Mouse (Mus musculus): ENCODE measurements around the gene Mecom. TPM values are rescaled to one million over a fixed set of nuclear protein-coding genes. Genes with fewer than 3 reads are reported as not detected.

The Mecom gene
- polyA plus RNA-seq, 1 experiment from 2014 or later = 10.3 TPM

- no peaks in the 10 kb centered on the region for H3K36me3 ChIP-seq
- H3K4me2 ChIP-seq = no peak overlapping the region
- no peak overlapping the region for H3K4me3 ChIP-seq
- 88% methylated on average over 7 of the region's 7 CpGs for WGBS
- no peaks in the 10 kb centered on the region for H3K4me1 ChIP-seq
- ATAC-seq (ENCODE audit: insufficient number of reproducible peaks, insufficient read depth, low FRiP score, low TSS enrichment, low read depth) = no peak
- H3K27me3 ChIP-seq = no peaks in the 10 kb centered on the region
- no peak overlapping the region for H3K9ac ChIP-seq
- no peak overlapping the region for H3K27ac ChIP-seq
- H3K9me3 ChIP-seq = no peaks in the 10 kb centered on the region
Observed at GRCm38 (mm10) chr3:30076522-30076921, 471.3 kb downstream of the Mecom start.

- no peak overlapping the region for H3K4me2 ChIP-seq
- H3K27ac ChIP-seq = no peak overlapping the region
- no peak overlapping the region for H3K9ac ChIP-seq
- H3K27me3 ChIP-seq = no peaks in the 10 kb centered on the region
- H3K36me3 ChIP-seq = no peaks in the 10 kb centered on the region
- H3K9me3 ChIP-seq = no peaks in the 10 kb centered on the region
- H3K4me1 ChIP-seq = no peaks in the 10 kb centered on the region
- no peak for ATAC-seq (ENCODE audit: insufficient number of reproducible peaks, insufficient read depth, low FRiP score, low TSS enrichment, low read depth)
- no peak overlapping the region for H3K4me3 ChIP-seq
Observed at GRCm38 (mm10) chr3:30071271-30071670, 476.5 kb downstream of the Mecom start.

- WGBS = 73% methylated on average over 7 of the region's 7 CpGs
- H3K36me3 ChIP-seq = no peaks in the 10 kb centered on the region
- no peak overlapping the region for H3K4me2 ChIP-seq
- H3K9me3 ChIP-seq = no peaks in the 10 kb centered on the region
- ATAC-seq (ENCODE audit: insufficient number of reproducible peaks, insufficient read depth, low FRiP score, low TSS enrichment, low read depth) = no peak
- no peaks in the 10 kb centered on the region for H3K27me3 ChIP-seq
- H3K9ac ChIP-seq = no peak overlapping the region
- no peaks in the 10 kb centered on the region for H3K4me1 ChIP-seq
- H3K4me3 ChIP-seq = no peak overlapping the region
- no peak overlapping the region for H3K27ac ChIP-seq
Observed at GRCm38 (mm10) chr3:30066519-30066918, 481.3 kb downstream of the Mecom start.

- Histone ChIP-seq H3K4me2 (no peak overlapping the region), H3K9me3 (no peaks in the 10 kb centered on the region), H3K4me3 (no peak overlapping the region), H3K4me1 (no peaks in the 10 kb centered on the region), H3K36me3 (no peaks in the 10 kb centered on the region), H3K27me3 (no peaks in the 10 kb centered on the region), H3K9ac (no peak overlapping the region), H3K27ac (no peak overlapping the region)
- WGBS = 88% methylated on average over 7 of the region's 7 CpGs
- ATAC-seq (ENCODE audit: insufficient number of reproducible peaks, insufficient read depth, low FRiP score, low TSS enrichment, low read depth) = no peak
Observed at GRCm38 (mm10) chr3:30060058-30060457, 487.8 kb downstream of the Mecom start.

- WGBS = 85% methylated on average over 4 of the region's 4 CpGs
- H3K9ac ChIP-seq = no peak overlapping the region
- H3K4me3 ChIP-seq = no peak overlapping the region
- no peaks in the 10 kb centered on the region for H3K27me3 ChIP-seq
- ATAC-seq (ENCODE audit: insufficient number of reproducible peaks, insufficient read depth, low FRiP score, low TSS enrichment, low read depth) = no peak
- no peaks in the 10 kb centered on the region for H3K36me3 ChIP-seq
- H3K27ac ChIP-seq = no peak overlapping the region
- no peaks in the 10 kb centered on the region for H3K4me1 ChIP-seq
- H3K9me3 ChIP-seq = no peaks in the 10 kb centered on the region
- no peak overlapping the region for H3K4me2 ChIP-seq
Observed at GRCm38 (mm10) chr3:30059615-30060014, 488.2 kb downstream of the Mecom start.

GRCm38 (mm10) chr3:30051287-30051686 is 496.5 kb downstream of the Mecom start:
- WGBS = 95% methylated on average over 6 of the region's 6 CpGs
- no peak overlapping the region for H3K9ac ChIP-seq
- no peak overlapping the region for H3K27ac ChIP-seq
- H3K4me1 ChIP-seq = no peaks in the 10 kb centered on the region
- no peak for ATAC-seq (ENCODE audit: insufficient number of reproducible peaks, insufficient read depth, low FRiP score, low TSS enrichment, low read depth)
- H3K4me3 ChIP-seq = no peak overlapping the region
- H3K4me2 ChIP-seq = no peak overlapping the region
- no peaks in the 10 kb centered on the region for H3K9me3 ChIP-seq
- H3K36me3 ChIP-seq = no peaks in the 10 kb centered on the region
- no peaks in the 10 kb centered on the region for H3K27me3 ChIP-seq

- H3K9me3 ChIP-seq = no peaks in the 10 kb centered on the region
- WGBS = 83% methylated on average over 5 of the region's 5 CpGs
- no peaks in the 10 kb centered on the region for H3K36me3 ChIP-seq
- ATAC-seq (ENCODE audit: insufficient number of reproducible peaks, insufficient read depth, low FRiP score, low TSS enrichment, low read depth) = no peak
- no peak overlapping the region for H3K9ac ChIP-seq
- no peaks in the 10 kb centered on the region for H3K27me3 ChIP-seq
- H3K4me3 ChIP-seq = no peak overlapping the region
- H3K27ac ChIP-seq = no peak overlapping the region
- no peaks in the 10 kb centered on the region for H3K4me1 ChIP-seq
- H3K4me2 ChIP-seq = no peak overlapping the region
Observed at GRCm38 (mm10) chr3:30050795-30051194, 497.0 kb downstream of the Mecom start.

GRCm38 (mm10) chr3:30048792-30049191 is 499.0 kb downstream of the Mecom start:
- no peaks in the 10 kb centered on the region for H3K27me3 ChIP-seq
- no peaks in the 10 kb centered on the region for H3K4me1 ChIP-seq
- no peak overlapping the region for H3K27ac ChIP-seq
- no peak overlapping the region for H3K4me2 ChIP-seq
- H3K9me3 ChIP-seq = no peaks in the 10 kb centered on the region
- 70% methylated on average over 5 of the region's 5 CpGs for WGBS
- ATAC-seq (ENCODE audit: insufficient number of reproducible peaks, insufficient read depth, low FRiP score, low TSS enrichment, low read depth) = no peak
- no peak overlapping the region for H3K4me3 ChIP-seq
- H3K36me3 ChIP-seq = no peaks in the 10 kb centered on the region
- H3K9ac ChIP-seq = no peak overlapping the region

GRCm38 (mm10) chr3:30048157-30048556 is 499.7 kb downstream of the Mecom start:
- H3K27ac ChIP-seq = no peak overlapping the region
- H3K4me1 ChIP-seq = no peaks in the 10 kb centered on the region
- no peaks in the 10 kb centered on the region for H3K36me3 ChIP-seq
- no peak overlapping the region for H3K4me3 ChIP-seq
- H3K9me3 ChIP-seq = no peaks in the 10 kb centered on the region
- no peak overlapping the region for H3K4me2 ChIP-seq
- no peak for ATAC-seq (ENCODE audit: insufficient number of reproducible peaks, insufficient read depth, low FRiP score, low TSS enrichment, low read depth)
- WGBS = 44% methylated on average over 4 of the region's 4 CpGs
- H3K9ac ChIP-seq = no peak overlapping the region
- no peaks in the 10 kb centered on the region for H3K27me3 ChIP-seq

GRCm38 (mm10) chr3:30043525-30043924 is 504.3 kb downstream of the Mecom start:
- Histone ChIP-seq H3K27me3 (no peaks in the 10 kb centered on the region), H3K36me3 (no peaks in the 10 kb centered on the region), H3K4me2 (no peak overlapping the region), H3K9me3 (no peaks in the 10 kb centered on the region), H3K4me3 (no peak overlapping the region), H3K4me1 (no peaks in the 10 kb centered on the region), H3K27ac (no peak overlapping the region), H3K9ac (no peak overlapping the region)
- WGBS = 82% methylated on average over 3 of the region's 3 CpGs
- no peak for ATAC-seq (ENCODE audit: insufficient number of reproducible peaks, insufficient read depth, low FRiP score, low TSS enrichment, low read depth)

GRCm38 (mm10) chr3:30038545-30038944 is 509.3 kb downstream of the Mecom start:
- no peak for ATAC-seq (ENCODE audit: insufficient number of reproducible peaks, insufficient read depth, low FRiP score, low TSS enrichment, low read depth)
- no peaks in the 10 kb centered on the region for H3K36me3 ChIP-seq
- no peaks in the 10 kb centered on the region for H3K4me1 ChIP-seq
- no peaks in the 10 kb centered on the region for H3K27me3 ChIP-seq
- no peak overlapping the region for H3K4me2 ChIP-seq
- 82% methylated on average over 3 of the region's 3 CpGs for WGBS
- no peaks in the 10 kb centered on the region for H3K9me3 ChIP-seq
- H3K4me3 ChIP-seq = no peak overlapping the region
- no peak overlapping the region for H3K27ac ChIP-seq
- H3K9ac ChIP-seq = no peak overlapping the region

- Histone ChIP-seq H3K4me3 (no peak overlapping the region), H3K36me3 (no peaks in the 10 kb centered on the region), H3K9ac (no peak overlapping the region), H3K27me3 (peaks cover 26% of the 10 kb centered on the region), H3K9me3 (no peaks in the 10 kb centered on the region), H3K4me1 (peaks cover 4% of the 10 kb centered on the region; the same call in 1 of the 2 replicates), H3K27ac (no peak overlapping the region), H3K4me2 (no peak overlapping the region)
- 87% methylated on average over 13 of the region's 13 CpGs for WGBS
- ATAC-seq (ENCODE audit: insufficient number of reproducible peaks, insufficient read depth, low FRiP score, low TSS enrichment, low read depth) = no peak
Observed at GRCm38 (mm10) chr3:30019961-30020360, 527.8 kb downstream of the Mecom start.

GRCm38 (mm10) chr3:30019411-30019810 is 528.4 kb downstream of the Mecom start:
- Histone ChIP-seq H3K4me2 (no peak overlapping the region), H3K9ac (no peak overlapping the region), H3K4me1 (peaks cover 4% of the 10 kb centered on the region; the same call in 1 of the 2 replicates), H3K4me3 (no peak overlapping the region), H3K27me3 (peaks cover 26% of the 10 kb centered on the region), H3K36me3 (no peaks in the 10 kb centered on the region), H3K27ac (no peak overlapping the region), H3K9me3 (no peaks in the 10 kb centered on the region)
- WGBS = 80% methylated on average over 8 of the region's 8 CpGs
- no peak for ATAC-seq (ENCODE audit: insufficient number of reproducible peaks, insufficient read depth, low FRiP score, low TSS enrichment, low read depth)

All from embryonic facial prominence, embryonic 13.5 days (tissue).